Mouse (Mus musculus) G1E (cell line): ENCODE results near the gene Fdxacb1. TPM values are rescaled to one million over a fixed set of nuclear protein-coding genes. Genes with fewer than 3 reads are reported as not detected.

ENCODE experiments used
- ATAC-seq: 2 replicates; pipeline ENCODE4 v1.8.0; 2016; ENCODE audit warnings: mild to moderate bottlenecking; ENCODE audit not compliant: insufficient number of reproducible peaks, poor library complexity, low FRiP score, severe bottlenecking; ENCODE audit errors: extremely low read depth
- DNase-seq: peaks from one replicate; pipeline ENCODE4 v3.0.0; 2012; ENCODE audit warnings: low spot score
- H3K27me3 ChIP-seq: 2 replicates; pipeline ENCODE4 v1.6.1; 2012; ENCODE audit warnings: mild to moderate bottlenecking, low read length, inconsistent platforms; ENCODE audit not compliant: insufficient read depth
- H3K36me3 ChIP-seq: replicated peaks from 2 replicates; pipeline ENCODE3; 2012; ENCODE audit warnings: mild to moderate bottlenecking, inconsistent platforms
- H3K4me1 ChIP-seq: 2 replicates; pipeline ENCODE4 v1.6.1; 2012; ENCODE audit warnings: low read depth, low read length, inconsistent platforms, mixed read lengths; ENCODE audit not compliant: insufficient read depth
- H3K4me3 ChIP-seq: 2 replicates; pipeline ENCODE4 v1.5.1; 2012; ENCODE audit warnings: low read depth, mild to moderate bottlenecking, inconsistent platforms, low read length, moderate library complexity, mixed read lengths
- H3K9me3 ChIP-seq: replicated peaks from 2 replicates; pipeline ENCODE4 v1.6.1; 2012; ENCODE audit warnings: inconsistent platforms
- CTCF ChIP-seq: IDR thresholded peaks from 2 replicates; pipeline ENCODE4 v1.5.1; 2012; ENCODE audit warnings: low read depth, low read length, inconsistent platforms, mixed read lengths
- GATA1 ChIP-seq: IDR thresholded peaks from 2 replicates; pipeline ENCODE4 v1.6.1; 2012; ENCODE audit warnings: borderline replicate concordance, low read length, inconsistent platforms, mixed read lengths
- GATA2 ChIP-seq: IDR thresholded peaks from 2 replicates; pipeline ENCODE4 v1.6.1; 2012; ENCODE audit warnings: low read depth, low read length, inconsistent platforms, borderline replicate concordance
- POLR2AphosphoS5 ChIP-seq: IDR thresholded peaks from 2 replicates; pipeline ENCODE4 v1.6.1; 2012; ENCODE audit warnings: low read depth, low read length, inconsistent platforms; ENCODE audit not compliant: insufficient replicate concordance
- TAL1 ChIP-seq: conservative IDR thresholded peaks from 2 replicates; pipeline ENCODE4 v1.6.1; 2012; ENCODE audit warnings: low read depth, low read length, inconsistent platforms, mixed read lengths
- polyA plus RNA-seq: library from polyadenylated mRNA; stranded (reverse); fragments of >175 nt; gene quantifications from 2 replicates; pipeline ENCODE4 v1.2.3, GENCODE M21; 2012
- total RNA-seq, 2 experiments: library from RNA; stranded (forward) in 1 of 2; stranded (reverse) in 1 of 2; fragments of 200-1000 nt in 1 of 2; fragments of >200 nt in 1 of 2; fragmentation: Nextera tagmentation in 1 of 2; gene quantifications; 2 replicates each; pipeline ENCODE4 v1.2.3; 2014 to 2017

Fdxacb1 gene
- total and polyA plus RNA-seq, 3 experiments: 1.7 to 13.3 (median 9.2) TPM

DNA sequence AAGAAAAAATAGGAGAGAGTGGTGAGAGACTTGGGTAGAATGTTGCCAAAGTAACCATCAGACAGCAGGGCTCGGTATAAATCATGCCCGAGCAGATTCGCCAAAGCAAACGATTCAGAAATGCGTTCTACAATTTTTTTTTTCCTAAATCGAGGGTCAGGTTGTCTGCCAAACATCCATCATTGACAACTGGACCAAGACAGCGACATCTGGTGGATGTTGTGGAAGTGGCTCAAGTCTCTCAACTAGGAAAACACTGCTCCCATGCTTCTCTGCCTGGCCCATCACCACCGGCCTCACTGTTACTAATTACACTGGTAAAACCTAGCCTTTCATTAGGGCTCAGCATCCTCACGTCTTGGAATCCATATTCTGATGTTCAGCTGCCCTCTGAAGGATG, 33.0 kb upstream of the Fdxacb1 start:
- Histone ChIP-seq H3K4me1 (peaks cover 5% of the 10 kb centered on the region), H3K9me3 (no peaks in the 10 kb centered on the region), H3K27me3 (peaks cover 24% of the 10 kb centered on the region), H3K4me3 (no peak overlapping the region), H3K36me3 (no peaks in the 10 kb centered on the region)
- DNase-seq (peak; percentile 26), ATAC-seq (no peak)
- TF ChIP-seq POLR2AphosphoS5 (no peak), GATA2 (no peak), GATA1 (no peak), TAL1 (no peak), CTCF (peak; percentile 60)

GRCm38 (mm10) chr9:50738914-50739870, 28.8 kb upstream of the Fdxacb1 start, which contains the start of gene Dixdc1:
TSS of gene Dixdc1 (minus strand) at chr9:50739517.
- TF ChIP-seq CTCF (no peak), GATA1 (no peak)
- DNase-seq (no peak), ATAC-seq (no peak)
- Histone ChIP-seq H3K9me3 (no peaks in the 10 kb centered on the region), H3K4me3 (peak within 1 kb of the TSS; percentile 34; the same call in 1 of the 2 replicates), H3K36me3 (no peaks in the 10 kb centered on the region), H3K27me3 (peaks cover 39% of the 10 kb centered on the region), H3K4me1 (peaks cover 5% of the 10 kb centered on the region)

- Histone ChIP-seq H3K36me3 (no peaks in the 10 kb centered on the region), H3K9me3 (no peaks in the 10 kb centered on the region), H3K27me3 (peaks cover 46% of the 10 kb centered on the region), H3K4me1 (peaks cover 6% of the 10 kb centered on the region), H3K4me3 (no peak overlapping the region)
- ATAC-seq (no peak), DNase-seq (no peak)
- TF ChIP-seq CTCF: no peak
Observed at GRCm38 (mm10) chr9:50740867-50741784, 26.9 kb upstream of the Fdxacb1 start.

DNA sequence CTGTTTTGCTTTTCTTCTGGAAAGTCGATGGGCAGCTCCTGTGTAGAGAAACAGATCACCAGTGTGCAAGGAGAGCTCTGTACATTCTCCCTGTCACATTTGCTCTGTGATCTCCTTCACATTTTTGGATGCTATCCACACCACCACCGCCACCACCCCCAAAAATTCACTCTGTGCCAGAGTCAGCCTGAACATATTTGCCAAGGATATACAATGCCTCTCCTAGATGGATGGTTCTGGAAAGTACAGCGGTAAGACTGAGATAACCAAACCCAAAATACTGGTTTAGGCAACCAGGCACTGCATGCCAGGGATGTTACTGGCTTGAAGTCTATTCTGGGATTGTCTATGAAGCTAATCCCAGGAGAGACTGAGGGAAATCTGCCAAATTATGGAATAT, 25.8 kb upstream of the Fdxacb1 start:
- no peak overlapping the region for H3K4me3 ChIP-seq
- no peaks in the 10 kb centered on the region for H3K36me3 ChIP-seq
- TF ChIP-seq GATA2 (no peak), CTCF (no peak), TAL1 (no peak), POLR2AphosphoS5 (no peak), GATA1 (no peak)
- no peak for DNase-seq
- peaks cover 57% of the 10 kb centered on the region for H3K27me3 ChIP-seq
- no peak for ATAC-seq
- peaks cover 7% of the 10 kb centered on the region for H3K4me1 ChIP-seq
- H3K9me3 ChIP-seq: no peaks in the 10 kb centered on the region

- ATAC-seq: no peak
- Histone ChIP-seq H3K4me3 (no peak overlapping the region), H3K4me1 (peaks cover 7% of the 10 kb centered on the region), H3K27me3 (peaks cover 60% of the 10 kb centered on the region), H3K9me3 (no peaks in the 10 kb centered on the region), H3K36me3 (no peaks in the 10 kb centered on the region)
- no peak for TF ChIP-seq GATA2
- TF ChIP-seq CTCF: no peak
- no peak for TF ChIP-seq GATA1
- no peak for TF ChIP-seq TAL1
- no peak for TF ChIP-seq POLR2AphosphoS5
- DNase-seq: no peak
Observed at GRCm38 (mm10) chr9:50742744-50743143, 25.3 kb upstream of the Fdxacb1 start.

DNA sequence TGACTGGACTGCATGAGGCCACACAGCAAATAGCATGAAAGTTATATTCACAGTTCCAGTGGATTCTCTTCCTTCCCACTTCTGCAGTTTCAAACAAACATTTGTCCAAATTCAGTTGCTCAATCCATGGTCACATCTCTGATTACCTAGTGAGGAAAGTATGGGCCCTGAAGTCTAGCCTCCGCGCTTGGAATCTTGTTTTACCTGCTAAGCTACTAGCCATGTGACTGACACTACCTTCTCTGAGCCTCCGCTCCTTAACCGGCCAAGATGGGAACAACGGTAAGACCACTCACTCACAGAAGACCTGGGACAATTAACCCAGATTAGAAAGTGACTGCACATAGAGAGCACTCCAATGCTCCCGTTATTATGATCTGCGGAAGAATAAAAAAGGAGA, 22.2 kb upstream of the Fdxacb1 start:
- no peak for TF ChIP-seq POLR2AphosphoS5
- no peak for TF ChIP-seq TAL1
- TF ChIP-seq GATA1: no peak
- no peak for TF ChIP-seq CTCF
- TF ChIP-seq GATA2: no peak
- Histone ChIP-seq H3K4me3 (no peak overlapping the region), H3K4me1 (0 out of 2 replicates have a peak, but pooled peaks cover 2% of the 10 kb centered on the region), H3K36me3 (no peaks in the 10 kb centered on the region), H3K9me3 (no peaks in the 10 kb centered on the region), H3K27me3 (peaks cover 52% of the 10 kb centered on the region)
- DNase-seq (no peak), ATAC-seq (no peak)

GRCm38 (mm10) chr9:50746214-50746677, 21.8 kb upstream of the Fdxacb1 start, which contains the start of gene 2310030G06Rik:
TSS of gene 2310030G06Rik (minus strand) at chr9:50746536.
- Histone ChIP-seq H3K9me3 (no peaks in the 10 kb centered on the region), H3K4me1 (0 out of 2 replicates have a peak, but pooled peaks cover 2% of the 10 kb centered on the region), H3K36me3 (no peaks in the 10 kb centered on the region), H3K4me3 (no peak within 1 kb of the TSS), H3K27me3 (peaks cover 51% of the 10 kb centered on the region)
- DNase-seq: no peak
- ATAC-seq: no peak
- TF ChIP-seq CTCF (no peak), POLR2AphosphoS5 (no peak), GATA1 (no peak), GATA2 (no peak), TAL1 (no peak)
